Mouse (Mus musculus) spleen, postnatal 14 days (tissue): ENCODE results near the gene Vwc2l.

Experiments
- DNase-seq, 2 experiments: peaks; one replicate each; pipeline ENCODE4 v3.0.0; 2021 to 2022; ENCODE audit warnings: low spot score in 2 of 2

Vwc2l gene

DNA sequence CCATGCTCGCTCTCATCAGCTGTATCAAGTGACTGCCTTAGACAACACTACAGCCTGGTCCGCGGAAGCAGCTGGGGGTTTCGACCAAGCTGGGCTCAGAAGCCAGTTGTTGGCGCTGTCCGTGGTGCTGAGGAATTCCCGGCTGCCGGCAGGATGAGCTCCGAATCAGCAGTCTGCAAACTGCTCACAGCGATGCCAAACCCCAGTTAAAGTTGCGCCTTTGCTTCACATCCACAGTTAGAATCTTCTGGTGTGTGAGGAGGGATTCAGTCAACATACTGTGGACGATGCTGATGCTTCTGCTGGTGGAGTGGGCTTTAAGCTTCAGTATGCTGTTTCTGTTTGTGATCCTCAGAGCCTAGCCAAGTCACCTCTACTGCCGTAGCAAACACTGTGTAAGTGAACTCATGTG, at the start of gene Vwc2l:
Gene Vwc2l (plus strand): TSS at position 61 of the 412 bp plus-strand sequence.
- DNase-seq, result peak in 1 of 2 experiments; percentile 1

DNA sequence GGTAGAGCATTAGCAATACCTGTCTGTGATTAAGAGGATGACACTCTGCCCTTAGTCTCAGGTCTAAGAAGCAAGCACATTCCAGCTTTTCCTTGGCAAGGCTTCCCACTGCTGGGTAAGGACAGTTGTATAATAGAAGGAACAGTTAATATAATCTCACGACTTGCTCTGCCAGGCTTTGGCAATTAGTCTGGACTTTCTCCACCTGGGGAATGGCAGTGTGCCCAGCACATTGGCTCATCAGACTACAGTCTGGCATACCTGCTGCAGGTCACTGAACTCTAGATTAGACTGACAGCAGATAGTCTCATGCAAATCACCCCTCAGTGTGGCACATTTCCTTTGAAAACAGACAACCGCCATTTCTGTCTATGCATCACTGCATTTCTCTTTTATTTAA, 33.0 kb upstream of the Vwc2l start:
- DNase-seq, result no peak

DNA sequence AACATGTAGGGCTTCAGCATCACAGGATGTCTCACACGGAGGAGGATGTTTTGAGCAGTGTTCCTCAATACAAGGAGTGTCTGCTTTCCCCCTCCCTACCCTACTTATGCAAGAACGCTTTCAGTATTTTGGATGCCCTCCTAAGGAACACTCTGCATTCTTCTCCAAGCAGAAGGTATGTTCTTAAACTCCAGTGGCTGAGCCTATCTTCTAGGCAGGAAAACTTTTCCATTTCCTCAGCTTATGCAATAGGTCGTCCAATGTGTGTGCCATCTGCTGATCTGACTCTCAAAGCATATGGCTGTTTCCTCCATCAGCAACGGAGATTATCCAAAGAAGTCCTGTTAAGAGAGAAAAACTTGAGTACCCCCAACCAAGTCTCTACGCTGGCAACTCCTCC, 25.2 kb upstream of the Vwc2l start:
- no peak for DNase-seq

DNA sequence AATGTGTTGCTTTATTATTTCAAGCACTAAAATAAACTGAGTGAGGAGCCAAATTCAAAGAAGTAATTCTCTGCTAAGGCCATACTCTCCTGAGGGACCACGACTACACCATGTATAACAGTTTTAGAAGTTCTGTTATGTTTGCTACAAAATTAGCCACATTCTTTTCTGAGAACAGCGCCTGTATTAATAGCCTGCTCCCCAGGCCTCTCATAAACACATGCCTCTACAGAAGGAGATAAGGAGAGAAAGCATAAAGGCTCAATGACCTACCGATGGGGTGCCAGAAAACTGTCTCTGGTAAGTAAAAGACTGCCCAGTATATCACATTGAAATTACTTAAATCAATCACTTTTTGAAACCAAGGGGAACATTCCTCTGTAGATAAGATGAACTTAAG, 21.6 kb upstream of the Vwc2l start:
- no peak for DNase-seq

DNA sequence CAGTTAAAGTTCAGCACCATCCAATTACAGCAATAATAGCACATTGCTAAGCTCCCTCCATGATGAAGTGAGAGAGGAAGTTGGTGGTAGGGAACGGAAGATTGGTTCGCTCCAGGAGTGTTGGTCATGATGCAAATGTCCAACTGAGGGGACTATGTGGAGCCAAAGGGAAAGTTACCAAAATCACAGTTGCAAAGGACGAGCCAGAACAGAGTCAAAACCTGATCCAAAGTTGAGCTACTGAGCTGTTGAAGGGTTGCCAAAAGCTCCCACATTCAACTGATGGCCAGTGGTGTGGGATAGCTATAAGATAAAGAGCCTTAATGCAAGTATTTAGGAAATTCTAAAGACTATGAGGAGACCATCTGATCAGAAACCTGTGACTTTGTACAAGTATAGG, 19.7 kb upstream of the Vwc2l start:
- no peak for DNase-seq

DNA sequence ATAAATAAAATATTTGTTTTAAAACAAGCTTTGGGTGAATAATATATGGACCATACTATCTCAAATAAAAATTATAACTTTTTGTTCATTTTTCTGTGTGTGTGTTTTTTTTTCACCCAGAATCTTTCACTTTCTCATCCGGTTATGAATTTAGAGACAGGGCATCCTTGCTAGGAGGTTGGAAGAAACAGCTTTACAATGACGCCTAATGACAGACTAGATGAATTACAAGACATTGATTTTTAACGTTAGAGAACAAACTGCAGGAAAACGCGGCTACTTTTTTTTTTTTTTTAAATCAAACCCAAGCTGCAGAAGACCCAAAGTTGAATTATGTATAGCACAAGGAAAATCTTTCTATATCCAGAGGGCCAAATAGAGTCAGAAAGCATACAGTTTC, 470 bp upstream of the Vwc2l start:
- DNase-seq, result no peak

DNA sequence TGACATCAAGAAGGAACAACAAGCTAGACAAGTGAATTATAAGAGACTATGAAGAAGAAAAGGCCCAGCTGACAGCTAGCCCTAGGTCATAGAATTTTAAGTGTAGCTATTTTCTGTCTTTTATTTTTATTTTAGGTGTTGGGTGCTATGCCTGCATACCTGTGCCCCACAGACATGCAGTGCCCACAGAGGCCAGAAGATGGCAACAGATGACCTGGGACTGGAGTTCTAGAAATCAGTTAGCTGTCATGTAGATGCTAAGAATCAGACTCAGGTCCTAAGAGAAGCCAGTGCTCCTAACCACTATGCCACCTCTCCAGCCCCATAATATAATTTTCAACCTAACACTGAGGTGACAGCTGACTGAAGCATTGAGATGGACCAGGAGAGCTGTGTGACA, 61.6 kb downstream of the Vwc2l start:
- DNase-seq, result no peak

DNA sequence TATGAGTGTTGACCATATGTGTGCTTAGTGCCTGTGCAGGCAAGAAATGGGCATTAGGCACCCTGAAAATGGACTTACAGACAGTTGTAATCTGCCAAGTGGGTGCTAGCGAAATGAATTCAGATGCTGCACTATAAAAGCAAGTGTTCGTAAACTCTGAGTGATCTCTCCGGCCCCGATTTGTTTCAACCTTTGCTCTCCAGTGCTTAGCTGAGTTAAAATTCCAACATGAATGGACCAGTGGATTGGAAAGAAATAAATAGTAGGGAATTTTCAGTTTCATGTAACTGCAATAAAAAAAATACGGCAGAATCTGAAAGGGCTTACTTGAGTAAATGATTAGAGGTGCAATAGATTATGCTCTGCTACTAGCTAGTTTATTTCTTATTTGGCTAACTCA, 66.1 kb downstream of the Vwc2l start:
- DNase-seq, result no peak

DNA sequence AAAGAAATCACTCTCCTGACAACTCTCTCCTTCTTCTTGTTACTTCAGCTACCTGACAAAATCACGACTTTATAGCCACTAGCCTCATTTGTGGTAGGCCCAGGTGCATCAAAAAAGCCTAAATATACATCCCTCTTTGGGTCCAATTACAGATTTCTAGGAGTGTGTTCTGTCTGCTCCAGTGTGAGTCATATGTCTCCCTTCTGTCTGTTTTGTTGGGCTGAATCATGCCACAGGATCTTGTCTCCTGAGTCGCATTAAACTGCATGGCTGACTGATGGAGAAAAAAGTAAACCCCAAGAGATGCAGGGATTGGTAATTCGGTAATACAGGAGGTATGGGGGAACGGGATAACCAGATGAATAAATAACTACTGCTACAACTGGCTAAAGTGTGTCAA, 69.6 kb downstream of the Vwc2l start:
- DNase-seq, result no peak

DNA sequence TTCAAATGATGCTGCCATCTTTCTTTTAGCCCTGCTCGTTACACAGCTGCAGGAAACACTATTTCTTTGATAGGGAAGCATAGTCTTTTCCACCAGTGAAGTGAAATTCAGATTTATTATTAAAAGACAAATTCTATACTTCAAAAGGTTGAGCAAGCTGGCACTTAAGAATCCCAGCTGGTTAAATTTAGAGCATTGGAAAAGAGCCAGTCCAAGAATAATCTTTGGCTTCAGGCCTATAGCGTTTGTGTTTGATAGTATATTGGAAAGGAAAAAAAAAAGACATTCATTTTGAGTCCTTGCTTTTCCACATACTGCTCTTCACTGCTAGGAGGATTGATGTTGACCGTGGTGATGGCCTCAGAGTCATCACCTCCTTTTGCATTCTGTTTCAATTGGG, 77.9 kb downstream of the Vwc2l start:
- no peak for DNase-seq

DNA sequence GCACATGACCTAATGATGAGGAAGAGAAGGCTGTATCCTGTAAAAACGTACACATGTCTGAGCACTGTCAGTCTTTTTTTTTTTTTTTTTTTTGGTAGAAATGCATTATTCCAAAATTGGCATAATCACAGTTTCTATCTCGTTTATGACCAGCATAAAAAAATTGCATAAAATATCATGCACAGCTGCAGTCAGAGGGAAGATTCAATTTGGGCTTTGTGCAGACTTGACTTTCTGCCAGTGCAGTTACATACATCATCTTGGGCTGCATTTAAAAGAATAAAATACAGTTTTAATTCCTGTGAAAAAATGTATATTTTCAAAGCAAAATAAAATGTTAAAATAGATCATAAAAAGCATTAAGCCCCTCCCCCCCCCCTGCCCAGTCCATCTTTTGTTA, 97.6 kb downstream of the Vwc2l start:
- no peak for DNase-seq

DNA sequence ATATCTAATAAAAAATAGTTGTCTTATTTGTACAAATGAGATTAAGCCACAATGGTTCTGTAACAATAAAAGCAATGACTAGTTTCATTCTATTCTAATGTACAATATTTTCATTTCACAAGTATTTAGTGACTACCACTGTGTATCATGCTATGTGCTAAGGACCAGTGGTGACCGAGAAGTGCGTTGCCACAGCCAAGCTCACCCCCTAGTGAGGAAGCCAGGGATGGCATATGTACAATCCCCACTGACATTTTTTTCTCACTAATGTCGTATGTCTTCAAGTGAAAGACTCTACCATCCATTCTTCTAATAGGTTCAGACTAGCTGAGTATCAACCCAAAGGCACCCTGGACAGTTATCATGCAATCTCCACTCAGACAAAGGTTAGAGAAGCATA, 107.7 kb downstream of the Vwc2l start:
- no peak for DNase-seq

DNA sequence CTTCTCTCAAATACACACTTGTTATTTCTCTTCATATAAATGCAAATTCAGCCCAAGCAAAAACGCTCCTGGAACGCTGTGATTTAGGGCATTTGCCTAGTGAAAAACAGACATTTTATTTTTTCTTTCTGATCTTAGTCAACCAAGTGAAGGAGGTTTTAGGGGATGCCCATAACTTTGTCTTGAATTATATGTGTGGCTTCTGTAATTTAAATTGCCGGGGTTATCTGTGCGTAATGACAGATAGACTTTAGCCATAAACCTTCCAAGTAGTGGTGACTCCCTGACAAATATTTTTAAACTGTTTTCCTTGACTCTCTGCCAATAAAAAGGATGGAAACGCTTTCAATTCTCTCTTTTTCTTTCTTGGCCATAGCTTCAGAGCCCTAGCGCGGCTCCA, 116.7 kb downstream of the Vwc2l start:
- DNase-seq, result no peak

DNA sequence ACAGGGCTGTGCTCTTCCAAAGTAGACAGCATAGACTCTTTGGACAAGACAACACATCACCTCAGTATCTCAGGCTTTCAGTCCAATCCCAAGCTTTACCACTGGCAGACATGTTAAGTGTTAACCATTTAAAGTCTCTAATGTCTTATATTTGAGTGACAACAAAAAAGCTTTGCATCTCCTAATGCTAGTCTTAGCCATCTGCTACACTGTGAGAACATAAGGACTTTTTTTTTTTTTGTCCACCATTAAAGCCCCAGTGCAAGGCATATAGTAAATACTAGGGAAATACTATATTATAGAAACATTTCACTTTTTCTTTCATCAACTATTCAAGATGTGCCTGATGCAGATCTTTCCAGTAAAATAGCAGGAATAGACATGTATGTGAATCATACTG, 119.8 kb downstream of the Vwc2l start:
- no peak for DNase-seq

DNA sequence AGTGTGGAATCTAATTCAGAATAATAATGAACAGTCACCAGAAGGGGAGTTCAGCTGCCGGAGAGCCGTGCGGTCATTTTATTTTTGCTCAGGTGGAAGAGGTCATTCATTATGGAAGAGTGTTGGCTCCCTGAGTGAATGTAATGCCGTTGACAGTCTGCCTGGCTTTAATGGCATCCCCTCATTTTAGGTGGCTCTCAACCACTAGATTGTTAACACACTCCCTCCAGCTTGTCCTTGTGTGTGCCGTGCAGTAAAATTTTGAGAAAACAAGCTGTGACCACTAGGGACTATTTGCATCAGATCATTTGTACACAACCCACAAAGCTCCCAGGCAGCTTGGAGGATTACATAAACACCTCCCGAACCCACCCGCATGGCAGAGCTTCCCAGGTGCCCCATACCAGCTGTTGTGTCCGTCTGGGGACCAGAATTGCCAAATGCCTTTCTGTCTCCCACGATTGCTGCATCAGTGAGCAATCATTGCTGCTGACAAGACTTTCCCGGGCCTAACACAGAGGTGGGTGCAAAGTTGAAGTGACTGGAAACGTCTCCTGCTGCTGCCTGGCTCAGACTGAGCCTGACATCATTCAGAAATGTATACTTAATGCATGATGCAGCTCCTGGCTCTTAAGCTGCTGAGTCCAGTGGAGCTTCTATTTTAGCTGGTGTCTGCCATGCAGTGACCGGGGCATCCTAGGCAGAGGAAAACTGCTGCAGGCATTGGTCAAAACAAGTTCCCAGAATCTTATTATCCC, 126.3 kb downstream of the Vwc2l start:
- no peak for DNase-seq

DNA sequence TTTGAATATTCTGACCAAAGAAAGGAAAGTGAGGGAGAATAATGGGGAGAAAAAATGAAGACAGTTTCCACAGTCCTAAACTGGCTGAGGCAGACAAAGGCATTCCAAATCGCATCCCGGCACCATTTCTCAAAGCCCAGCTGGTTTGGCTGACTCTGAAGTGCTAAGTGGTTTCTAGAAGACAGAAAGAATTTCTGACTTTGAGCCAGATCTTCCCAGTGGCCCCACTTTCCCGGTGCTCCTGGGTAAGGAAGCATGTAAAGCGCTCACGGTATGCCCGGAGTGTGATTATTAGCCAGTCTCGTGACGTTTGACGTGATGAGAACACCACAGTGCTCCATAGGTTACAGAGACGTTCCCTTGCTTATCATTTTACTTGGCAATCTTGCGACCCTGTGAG, 127.9 kb downstream of the Vwc2l start:
- DNase-seq, result no peak

DNA sequence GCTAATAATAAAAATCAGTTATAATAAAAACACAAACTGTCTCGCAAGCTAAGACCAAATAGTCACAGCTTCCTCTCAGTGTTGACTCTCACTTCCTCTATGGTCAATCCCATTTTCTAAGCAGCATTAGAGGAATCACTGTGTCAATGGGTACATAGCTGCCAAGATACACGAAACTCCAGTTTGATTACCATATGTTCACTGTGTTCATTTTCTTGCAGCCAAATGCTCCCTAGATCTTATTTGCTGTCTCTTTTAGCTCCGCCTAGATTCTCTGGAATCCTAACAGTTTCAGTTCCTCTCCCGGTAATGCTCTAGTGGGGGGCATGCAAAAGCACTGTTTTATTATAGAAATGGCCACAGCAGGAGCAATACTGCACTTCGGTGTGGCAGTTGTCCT, 130.4 kb downstream of the Vwc2l start:
- DNase-seq, result no peak

DNA sequence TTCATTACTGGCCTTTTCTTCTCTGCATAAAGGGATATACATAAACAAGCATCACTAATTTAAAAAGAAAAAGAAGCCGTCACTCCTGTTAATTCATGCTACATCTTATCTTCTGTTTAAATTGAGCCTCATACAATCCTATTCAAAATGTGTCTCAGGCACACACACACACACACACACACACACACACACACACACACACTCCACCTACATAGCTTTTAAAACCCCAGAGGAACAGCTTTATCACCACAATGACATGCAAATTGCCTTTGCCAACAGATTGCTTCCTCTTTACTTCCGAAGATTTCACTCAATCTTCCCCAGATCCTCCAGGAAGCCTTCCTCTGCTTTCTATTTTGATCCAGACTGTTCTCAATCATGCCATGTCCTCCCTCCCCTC, 136.2 kb downstream of the Vwc2l start:
- no peak for DNase-seq

DNA sequence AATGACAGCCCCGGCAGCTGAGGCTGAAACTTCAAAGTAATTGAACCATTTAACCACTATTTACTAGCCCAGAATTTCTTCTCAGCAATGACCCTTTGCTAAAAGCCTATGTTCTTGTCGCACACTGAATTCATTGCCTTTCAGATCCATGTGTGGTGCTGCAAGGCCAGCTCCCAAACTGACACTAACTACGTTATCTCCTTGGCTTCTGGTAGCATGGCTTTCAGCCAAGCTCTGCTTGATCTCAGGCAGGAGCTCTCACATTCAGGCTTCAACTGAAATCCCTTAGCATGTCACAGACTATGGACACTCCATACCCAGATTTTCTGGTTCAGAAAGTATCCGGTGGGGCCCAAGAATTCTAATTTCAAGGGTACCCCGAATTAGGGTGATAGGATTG, 140.6 kb downstream of the Vwc2l start:
- no peak for DNase-seq

DNA sequence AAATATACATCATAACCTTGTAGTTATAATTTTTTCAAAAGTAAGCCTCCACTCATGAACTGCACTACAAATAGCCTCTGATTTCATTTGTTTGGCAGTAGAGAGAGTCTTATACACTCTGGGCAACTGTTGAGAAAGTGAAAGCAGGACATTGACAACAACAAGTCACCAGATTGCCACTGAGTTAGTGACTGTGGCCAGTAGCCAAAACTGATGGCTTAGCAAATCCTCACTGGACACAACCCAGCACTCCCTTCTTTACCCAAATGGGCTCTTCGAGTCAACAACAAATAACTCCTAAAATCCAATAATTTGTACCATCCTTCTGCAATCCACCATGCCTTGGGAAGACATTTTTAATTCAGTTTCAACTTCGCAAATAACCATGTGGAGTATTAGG, 155.0 kb downstream of the Vwc2l start:
- DNase-seq, result no peak

DNA sequence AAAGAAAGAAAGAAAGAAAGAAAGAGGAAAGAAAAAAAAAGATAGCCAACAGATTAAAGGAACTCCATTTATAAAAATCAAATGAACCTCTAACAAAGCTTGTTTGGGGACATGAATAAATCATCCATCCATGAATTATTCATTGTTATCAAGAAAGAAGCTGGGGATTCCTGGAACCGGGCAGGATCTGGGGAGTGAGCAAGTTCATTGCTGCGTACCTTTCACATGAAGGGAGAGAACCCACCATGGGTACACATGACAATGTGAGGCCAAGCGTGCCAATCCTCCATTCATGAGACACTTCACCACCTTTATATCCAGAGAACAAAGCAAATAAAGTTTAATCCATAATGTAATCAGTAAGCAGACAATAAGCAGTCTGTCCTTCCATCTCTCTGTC, 155.8 kb downstream of the Vwc2l start:
- no peak for DNase-seq

DNA sequence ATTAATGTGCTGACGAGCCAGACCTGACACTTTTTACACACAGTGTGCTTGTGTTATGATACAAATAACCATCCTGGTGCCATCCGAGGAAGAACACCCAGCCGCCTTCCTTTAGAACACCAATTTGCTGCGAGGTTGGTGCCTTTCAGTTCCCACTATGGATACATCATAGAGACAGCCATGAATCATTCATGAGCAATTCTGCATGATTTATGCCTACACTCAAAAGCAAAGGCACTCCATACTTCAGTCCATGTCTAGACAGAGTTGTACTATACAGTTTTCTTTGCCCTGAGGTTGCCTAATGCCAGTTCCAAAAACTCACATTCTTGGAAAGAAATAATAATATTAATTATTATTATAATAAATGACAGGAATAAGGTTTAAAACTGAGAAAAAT, 158.6 kb downstream of the Vwc2l start:
- DNase-seq, result no peak

DNA sequence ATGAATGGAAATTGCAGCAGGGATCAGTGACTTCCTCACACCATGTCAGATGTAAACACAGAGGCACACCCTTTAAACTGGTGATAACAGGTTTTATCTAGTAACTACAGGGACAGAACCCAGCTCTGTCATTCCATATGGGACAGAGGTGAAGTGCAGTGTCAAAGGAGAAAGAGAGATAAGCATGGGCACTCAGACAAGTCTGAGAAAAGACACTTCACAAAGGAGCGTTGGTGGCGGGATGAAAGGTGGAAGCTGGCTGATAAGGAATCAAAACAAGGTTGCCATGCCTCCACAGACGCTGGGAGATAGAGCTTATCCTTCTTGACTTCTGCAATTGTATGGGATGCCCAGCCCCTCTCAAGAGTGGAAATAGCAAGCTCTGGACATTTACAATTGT, 176.8 kb downstream of the Vwc2l start:
- no peak for DNase-seq

DNA sequence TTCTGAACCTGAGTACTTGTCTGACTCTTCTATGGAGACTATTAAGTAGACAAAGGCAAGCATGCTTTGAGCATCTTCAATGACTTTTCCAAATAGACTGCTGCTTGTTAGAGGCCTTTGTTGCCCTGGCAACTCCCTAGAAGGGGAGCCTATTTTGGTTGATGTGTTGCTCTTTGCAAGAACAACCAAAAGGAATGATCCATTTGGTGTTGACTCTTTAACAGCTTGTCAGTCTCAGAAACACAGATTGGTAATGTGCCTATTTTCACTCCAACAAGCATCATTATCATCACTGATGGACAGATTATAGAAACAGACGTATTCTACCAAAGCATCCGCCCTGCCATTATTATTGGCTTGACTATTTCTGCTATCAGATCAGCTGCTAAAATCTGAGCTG, 181.9 kb downstream of the Vwc2l start:
- DNase-seq, result no peak
